Mouse (Mus musculus): ENCODE data around the gene St6galnac4.

St6galnac4 gene

GRCm38 (mm10) chr2:32572196-32572595 is 14.7 kb upstream of the St6galnac4 start:
- DNase-seq: no peak

- DNase-seq: no peak
Measured at GRCm38 (mm10) chr2:32574497-32574896, 12.4 kb upstream of the St6galnac4 start, which contains the start of gene Pip5kl1. Gene Pip5kl1 (plus strand): TSS chr2:32574797.

- peak; percentile 82 to 84 for DNase-seq
Measured at GRCm38 (mm10) chr2:32574901-32575585, 11.9 kb upstream of the St6galnac4 start.

- peak; percentile 84 to 88 for DNase-seq
Measured at GRCm38 (mm10) chr2:32575586-32576160, 11.2 kb upstream of the St6galnac4 start, which contains the start of gene 9430097D07Rik. Gene 9430097D07Rik (minus strand): TSS chr2:32575684.

- DNase-seq: no peak
Measured at GRCm38 (mm10) chr2:32576532-32576931, 10.4 kb upstream of the St6galnac4 start.

GRCm38 (mm10) chr2:32578146-32579046 is 8.5 kb upstream of the St6galnac4 start:
- peak; percentile 50 to 52 for DNase-seq

GRCm38 (mm10) chr2:32581450-32582095 is 5.3 kb upstream of the St6galnac4 start:
- peak; percentile 78 to 80 for DNase-seq

GRCm38 (mm10) chr2:32582830-32583799 is 3.8 kb upstream of the St6galnac4 start:
- peak; percentile 91 to 93 for DNase-seq

GRCm38 (mm10) chr2:32585149-32585714 is 1.7 kb upstream of the St6galnac4 start:
- peak in 1 of 2 experiments; percentile 24 for DNase-seq

- DNase-seq: peak; percentile 32 to 43
Measured at GRCm38 (mm10) chr2:32587731-32588321, 931 bp downstream of the St6galnac4 start.

- DNase-seq: peak; percentile 93 to 96
Measured at GRCm38 (mm10) chr2:32589213-32589795, 2.4 kb downstream of the St6galnac4 start.

GRCm38 (mm10) chr2:32590224-32590623 is 3.3 kb downstream of the St6galnac4 start:
- peak; percentile 56 to 57 for DNase-seq

GRCm38 (mm10) chr2:32591249-32591648 is 4.4 kb downstream of the St6galnac4 start:
- DNase-seq: peak; percentile 67 to 80

- peak; percentile 94 to 96 for DNase-seq
Measured at GRCm38 (mm10) chr2:32596725-32597124, 9.8 kb downstream of the St6galnac4 start.

GRCm38 (mm10) chr2:32597248-32597647 is 10.4 kb downstream of the St6galnac4 start:
- DNase-seq: no peak

GRCm38 (mm10) chr2:32597699-32598098 is 10.8 kb downstream of the St6galnac4 start:
- DNase-seq: no peak

GRCm38 (mm10) chr2:32598506-32598905 is 11.6 kb downstream of the St6galnac4 start:
- peak; percentile 88 to 92 for DNase-seq

GRCm38 (mm10) chr2:32599409-32599808 is 12.5 kb downstream of the St6galnac4 start, which contains the start of gene St6galnac6:
Gene St6galnac6 (plus strand): TSS chr2:32599709.
- no peak for DNase-seq

- DNase-seq: peak; percentile 69 to 71
Measured at GRCm38 (mm10) chr2:32601417-32602065, 14.6 kb downstream of the St6galnac4 start.
